Mouse (Mus musculus) granulocyte monocyte progenitor cell, adult 5-6 weeks (primary cell): ENCODE measurements around the gene Mrs2. TPM values are rescaled to one million over a fixed set of nuclear protein-coding genes. Genes with fewer than 3 reads are reported as not detected.

ENCODE experiments used
- total RNA-seq, 2 experiments: library from RNA; stranded (forward) in 1 of 2; stranded (reverse) in 1 of 2; fragments of 200-712, 200-1000 nt in 1 of 2; fragments of >200 nt in 1 of 2; fragmentation: Nextera tagmentation in 1 of 2; gene quantifications; 2 replicates each; pipeline ENCODE4 v1.2.3; 2014 to 2017

Mrs2 gene
- total RNA-seq, 2 experiments from 2014 or later, result 12.8 to 28.2 TPM

Other genes starting within 250 kb of the Mrs2 start
- 166 and 184 TPM in 2 replicates for gene BC005537, start 218.7 kb downstream of the Mrs2 start, total RNA-seq (2014; fragmentation: Nextera tagmentation)
- gene BC005537, start 218.7 kb downstream of the Mrs2 start, total RNA-seq (2017), result 57.0 and 63.6 TPM in 2 replicates
- 37.7 and 40.4 TPM in 2 replicates for gene Acot13, start 188.8 kb downstream of the Mrs2 start, total RNA-seq (2014; fragmentation: Nextera tagmentation)
- gene Acot13, start 188.8 kb downstream of the Mrs2 start, total RNA-seq (2017), result 41.8 and 46.1 TPM in 2 replicates
- gene Tdp2, start 188.7 kb downstream of the Mrs2 start, total RNA-seq (2014; fragmentation: Nextera tagmentation), result 48.4 and 84.7 TPM in 2 replicates
- 51.8 and 57.7 TPM in 2 replicates for gene Tdp2, start 188.7 kb downstream of the Mrs2 start, total RNA-seq (2017)
- not detected in 2 replicates for gene D130043K22Rik, start 175.2 kb downstream of the Mrs2 start, total RNA-seq (2014; fragmentation: Nextera tagmentation)
- gene D130043K22Rik, start 175.2 kb downstream of the Mrs2 start, total RNA-seq (2017), result not detected in 2 replicates
- 1.5 TPM in 2 replicates for gene Aldh5a1, start 82.7 kb downstream of the Mrs2 start, total RNA-seq (2014; fragmentation: Nextera tagmentation)
- 2.6 and 3.1 TPM in 2 replicates for gene Aldh5a1, start 82.7 kb downstream of the Mrs2 start, total RNA-seq (2017)
- 0.43 TPM in 1 of 2 replicates, not detected in the other for gene Gpld1, start 77.2 kb downstream of the Mrs2 start, total RNA-seq (2014; fragmentation: Nextera tagmentation)
- gene Gpld1, start 77.2 kb downstream of the Mrs2 start, total RNA-seq (2017), result 0.17 and 0.52 TPM in 2 replicates
- not detected in 2 replicates for gene Dcdc2a, start 35.6 kb upstream of the Mrs2 start, total RNA-seq (2014; fragmentation: Nextera tagmentation)
- not detected in 2 replicates for gene Dcdc2a, start 35.6 kb upstream of the Mrs2 start, total RNA-seq (2017)